Mouse (Mus musculus): ENCODE results near the gene Nell2. TPM values are rescaled to one million over a fixed set of nuclear protein-coding genes. Genes with fewer than 3 reads are reported as not detected.

The Nell2 gene
- polyA plus RNA-seq, 1 experiment from 2014 or later, result 203 TPM

DNA sequence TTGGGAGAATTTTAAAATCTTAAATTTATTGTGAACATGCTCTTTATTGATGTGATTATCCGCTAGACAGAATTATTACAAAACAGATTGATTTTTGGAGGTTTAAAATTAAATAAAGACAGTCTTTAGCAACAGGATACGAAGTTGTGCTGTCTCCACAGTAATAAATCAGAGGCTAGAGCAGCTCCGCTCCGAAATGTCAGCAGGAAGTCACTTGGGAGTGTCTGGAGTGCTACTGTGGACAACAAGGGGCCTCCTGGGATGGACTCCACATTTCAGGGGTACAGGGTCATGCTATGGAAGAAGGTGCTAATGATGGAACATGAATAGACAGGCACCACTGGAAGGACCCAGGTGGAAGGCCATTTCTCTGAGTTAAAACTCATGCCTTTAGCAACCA lies 211.7 kb downstream of the Nell2 start:
- Histone ChIP-seq H3K4me1 (peaks cover 15% of the 10 kb centered on the region), H3K27me3 (replicated peaks) (no peaks in the 10 kb centered on the region), H3K27ac (no peak overlapping the region), H3K9ac (no peak overlapping the region), H3K36me3 (replicated peaks) (no peaks in the 10 kb centered on the region), H3K9me3 (no peaks in the 10 kb centered on the region), H3K4me2 (no peak overlapping the region), H3K4me3 (no peak overlapping the region)
- no peak for ATAC-seq (replicated peaks)
- 79% methylated on average over 4 of the region's 4 CpGs for WGBS

DNA sequence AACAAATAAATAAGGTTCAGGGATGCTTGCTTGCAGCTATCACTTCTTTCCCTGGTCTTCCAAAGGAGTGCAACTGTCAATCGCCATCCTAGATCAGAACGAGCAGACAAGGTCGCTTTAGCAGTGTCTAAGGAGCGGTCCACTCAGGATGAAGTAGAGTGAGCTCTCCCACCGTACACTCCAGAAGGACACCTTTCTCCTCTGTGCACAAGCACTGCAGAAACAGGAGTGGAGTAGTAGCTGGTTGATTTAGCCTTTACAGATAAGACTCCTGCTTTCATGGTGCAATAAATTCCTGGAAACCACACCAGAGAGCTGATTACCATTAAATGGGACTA lies 213.6 kb downstream of the Nell2 start:
- H3K27me3 ChIP-seq (replicated peaks), result no peaks in the 10 kb centered on the region
- H3K36me3 ChIP-seq (replicated peaks), result no peaks in the 10 kb centered on the region
- WGBS, result 86% methylated on average over 5 of the region's 5 CpGs
- H3K27ac ChIP-seq, result 0 out of 2 replicates have a peak overlapping the region, but pooled peaks have one; percentile 20
- H3K9ac ChIP-seq, result no peak overlapping the region
- no peak for ATAC-seq (replicated peaks)
- no peak overlapping the region for H3K4me2 ChIP-seq
- H3K9me3 ChIP-seq, result no peaks in the 10 kb centered on the region
- no peak overlapping the region for H3K4me3 ChIP-seq
- peaks cover 15% of the 10 kb centered on the region for H3K4me1 ChIP-seq

DNA sequence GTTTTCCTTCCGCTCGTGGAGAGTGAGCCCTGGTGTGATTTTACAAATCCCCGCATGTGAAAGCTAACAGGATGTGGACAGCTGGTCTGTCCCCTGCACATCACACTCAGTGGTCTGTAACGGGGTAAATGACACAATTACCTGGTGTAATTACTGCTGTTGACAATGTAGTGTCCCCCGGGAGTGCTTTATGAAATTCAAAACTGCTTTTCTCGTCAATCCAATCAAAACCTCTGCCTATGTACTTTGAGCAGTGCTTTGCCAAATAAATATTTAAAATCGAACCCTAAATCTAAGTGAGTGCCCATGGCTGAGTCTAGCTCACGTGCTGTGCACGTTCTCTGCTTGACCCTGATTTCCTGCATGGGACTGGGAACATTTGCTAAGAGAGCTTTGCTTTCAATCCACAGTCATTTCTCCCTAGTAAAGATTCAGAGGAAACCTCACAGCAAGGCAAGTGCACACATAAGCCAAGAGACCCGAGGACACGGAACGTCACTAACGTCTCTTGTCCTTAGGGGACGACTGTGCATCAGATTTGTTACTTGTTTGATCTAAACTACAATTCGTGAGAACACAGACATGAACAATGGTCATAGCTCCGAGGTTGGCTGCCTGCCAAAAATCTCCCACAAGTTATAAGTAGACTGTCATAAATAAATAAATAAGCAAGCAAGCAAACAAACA lies 214.1 kb downstream of the Nell2 start:
- H3K9me3 ChIP-seq, result no peaks in the 10 kb centered on the region
- no peak overlapping the region for H3K4me3 ChIP-seq
- H3K4me1 ChIP-seq, result peaks cover 15% of the 10 kb centered on the region
- no peak overlapping the region for H3K9ac ChIP-seq
- no peak overlapping the region for H3K4me2 ChIP-seq
- 0 out of 2 replicates have a peak, but pooled peaks have one; percentile 45 for ATAC-seq (replicated peaks)
- H3K27ac ChIP-seq, result peak overlapping the region; percentile 58; the same call in 1 of the 2 replicates
- H3K36me3 ChIP-seq (replicated peaks), result no peaks in the 10 kb centered on the region
- WGBS, result 29% methylated on average over 16 of the region's 16 CpGs
- H3K27me3 ChIP-seq (replicated peaks), result no peaks in the 10 kb centered on the region

DNA sequence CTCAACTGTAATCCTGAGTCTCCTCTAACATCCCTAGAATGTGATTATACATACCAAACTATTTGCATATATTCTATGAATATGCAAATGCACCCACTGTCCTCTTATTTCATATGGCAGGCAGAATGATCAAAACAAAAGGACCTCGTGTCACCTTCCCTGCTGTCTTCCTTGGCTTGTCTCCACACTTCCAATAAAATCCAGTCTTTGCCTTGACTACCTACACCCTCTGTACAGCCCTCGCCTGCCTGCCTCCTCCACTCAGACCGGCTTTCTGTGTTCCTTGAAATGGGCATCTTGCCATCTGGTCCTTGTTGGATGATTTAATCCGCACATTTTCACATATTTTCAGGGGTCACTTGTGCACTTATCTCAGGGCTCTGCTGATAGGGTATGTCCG lies 215.1 kb downstream of the Nell2 start:
- Histone ChIP-seq H3K4me3 (no peak overlapping the region), H3K27me3 (replicated peaks) (no peaks in the 10 kb centered on the region), H3K27ac (no peak overlapping the region), H3K9ac (no peak overlapping the region), H3K36me3 (replicated peaks) (no peaks in the 10 kb centered on the region), H3K4me2 (no peak overlapping the region), H3K9me3 (no peaks in the 10 kb centered on the region), H3K4me1 (peaks cover 15% of the 10 kb centered on the region)
- WGBS, result 46% methylated on average over 5 of the region's 5 CpGs
- ATAC-seq (replicated peaks), result no peak

DNA sequence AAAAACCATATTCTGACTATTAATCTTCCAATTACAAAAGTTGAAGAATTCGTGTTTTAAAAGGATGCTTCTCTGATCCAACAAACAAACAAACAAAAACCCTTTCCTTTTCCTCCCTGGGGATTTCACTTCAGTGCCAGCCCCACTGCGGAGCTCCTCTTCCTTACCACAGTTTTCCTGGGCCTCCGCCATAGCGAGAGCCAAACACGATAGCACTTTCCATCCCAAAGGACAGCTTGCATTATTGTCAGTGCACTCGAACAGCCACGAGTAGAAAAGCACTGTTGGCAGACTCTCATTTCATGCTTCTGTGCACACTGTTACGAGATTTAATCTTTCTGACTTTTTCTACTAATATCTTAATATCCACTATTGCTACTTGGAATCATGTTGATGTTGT lies 224.3 kb downstream of the Nell2 start:
- Histone ChIP-seq H3K4me1 (no peaks in the 10 kb centered on the region), H3K27me3 (replicated peaks) (no peaks in the 10 kb centered on the region), H3K9ac (no peak overlapping the region), H3K4me2 (no peak overlapping the region), H3K9me3 (no peaks in the 10 kb centered on the region), H3K27ac (no peak overlapping the region), H3K4me3 (no peak overlapping the region), H3K36me3 (replicated peaks) (no peaks in the 10 kb centered on the region)
- ATAC-seq (replicated peaks), result no peak
- 56% methylated on average over 8 of the region's 8 CpGs for WGBS

DNA sequence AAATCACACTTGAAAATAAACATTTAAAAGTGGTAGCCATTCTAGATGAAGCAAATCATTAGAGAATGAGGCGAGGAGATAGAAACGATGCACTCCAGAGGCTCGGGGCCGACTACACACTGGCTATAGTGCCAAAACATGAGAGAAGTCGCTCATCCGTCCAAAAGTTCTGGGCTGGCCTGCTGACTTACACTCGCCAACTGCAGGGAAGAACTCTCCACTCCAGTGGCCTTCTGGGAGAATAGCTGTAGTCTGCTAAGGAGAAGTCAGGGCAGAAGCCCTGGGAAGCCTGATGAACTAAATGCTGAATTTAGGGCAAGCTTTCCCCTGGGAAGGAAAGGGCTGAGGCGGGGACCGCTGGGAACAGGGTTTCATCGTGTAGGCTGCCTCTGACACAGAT lies 231.8 kb downstream of the Nell2 start:
- 85% methylated on average over 10 of the region's 10 CpGs for WGBS
- H3K4me3 ChIP-seq, result no peak overlapping the region
- ATAC-seq (replicated peaks), result no peak
- H3K36me3 ChIP-seq (replicated peaks), result no peaks in the 10 kb centered on the region
- no peak overlapping the region for H3K27ac ChIP-seq
- no peak overlapping the region for H3K4me2 ChIP-seq
- peaks cover 3% of the 10 kb centered on the region; the same call in 1 of the 2 replicates for H3K4me1 ChIP-seq
- no peak overlapping the region for H3K9ac ChIP-seq
- H3K9me3 ChIP-seq, result no peaks in the 10 kb centered on the region
- no peaks in the 10 kb centered on the region for H3K27me3 ChIP-seq (replicated peaks)

DNA sequence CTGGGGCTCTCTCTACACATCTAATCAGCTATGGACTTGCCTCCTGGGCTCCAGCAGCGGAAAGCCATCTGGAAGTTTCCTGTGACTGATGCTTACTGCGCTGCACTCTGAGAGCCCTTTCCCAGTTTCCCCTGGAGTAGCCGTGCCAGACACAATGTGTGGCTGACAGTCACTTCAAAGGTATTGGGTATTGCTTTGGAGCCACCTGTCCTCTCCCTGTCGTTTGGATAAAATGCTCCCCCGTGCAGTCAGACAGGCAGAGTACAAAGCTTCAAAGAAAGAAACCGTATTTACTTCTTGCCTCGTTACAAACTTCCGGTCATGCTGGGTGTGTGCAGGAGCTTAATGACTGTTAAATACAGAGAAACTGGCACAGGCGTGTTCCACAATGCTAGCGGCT lies 239.3 kb downstream of the Nell2 start:
- Histone ChIP-seq H3K4me2 (no peak overlapping the region), H3K9ac (no peak overlapping the region), H3K36me3 (replicated peaks) (no peaks in the 10 kb centered on the region), H3K9me3 (no peaks in the 10 kb centered on the region), H3K27ac (no peak overlapping the region), H3K4me1 (peaks cover 25% of the 10 kb centered on the region), H3K27me3 (replicated peaks) (no peaks in the 10 kb centered on the region), H3K4me3 (no peak overlapping the region)
- ATAC-seq (replicated peaks), result no peak
- 43% methylated on average over 10 of the region's 10 CpGs for WGBS

DNA sequence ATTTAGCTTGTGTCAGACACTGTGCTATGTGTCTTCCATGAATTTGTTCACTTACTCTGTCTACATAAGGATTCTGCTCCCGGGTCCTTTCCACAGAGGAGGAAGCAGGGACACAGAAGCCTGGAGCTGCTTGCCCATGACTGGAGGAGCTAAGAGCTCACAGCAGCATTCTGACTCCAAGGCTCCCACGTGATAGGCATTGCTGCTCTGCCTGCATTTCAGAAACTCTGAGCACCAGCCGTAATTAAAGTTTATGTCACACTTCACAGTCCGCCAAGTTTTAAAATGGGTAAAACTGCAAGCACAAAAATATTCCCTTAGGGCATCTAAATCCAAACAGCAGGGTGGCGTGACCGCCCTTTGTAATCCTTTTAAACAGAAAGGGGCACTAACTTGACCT lies 243.2 kb downstream of the Nell2 start:
- Histone ChIP-seq H3K36me3 (replicated peaks) (no peaks in the 10 kb centered on the region), H3K9ac (no peak overlapping the region), H3K27ac (no peak overlapping the region), H3K27me3 (replicated peaks) (no peaks in the 10 kb centered on the region), H3K4me1 (peaks cover 19% of the 10 kb centered on the region), H3K9me3 (no peaks in the 10 kb centered on the region), H3K4me3 (no peak overlapping the region), H3K4me2 (no peak overlapping the region)
- ATAC-seq (replicated peaks), result no peak
- WGBS, result 18% methylated on average over 6 of the region's 6 CpGs

DNA sequence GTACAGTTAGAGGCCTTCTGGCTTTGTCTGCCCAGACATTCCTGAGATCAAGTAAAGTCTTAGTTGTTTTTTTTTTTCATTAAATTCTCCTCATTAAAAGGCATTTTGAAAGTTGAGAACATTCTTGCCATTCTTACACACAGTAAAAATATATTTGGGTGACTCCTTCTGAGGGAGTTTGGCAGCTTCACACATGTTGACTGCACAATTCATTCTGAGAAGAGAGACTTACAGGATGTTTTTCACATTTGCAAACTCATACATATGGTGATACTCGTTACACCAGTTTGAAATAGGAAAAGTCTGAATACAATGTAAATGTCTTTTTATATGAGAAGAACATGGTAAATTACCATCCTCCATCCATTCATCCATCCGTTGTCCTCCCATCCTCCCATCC lies 247.4 kb downstream of the Nell2 start:
- Histone ChIP-seq H3K9me3 (no peaks in the 10 kb centered on the region), H3K27me3 (replicated peaks) (no peaks in the 10 kb centered on the region), H3K4me1 (peaks cover 8% of the 10 kb centered on the region), H3K27ac (no peak overlapping the region), H3K9ac (no peak overlapping the region), H3K36me3 (replicated peaks) (no peaks in the 10 kb centered on the region), H3K4me2 (no peak overlapping the region), H3K4me3 (no peak overlapping the region)
- no peak for ATAC-seq (replicated peaks)
- WGBS, result 83% methylated on average over 2 of the region's 2 CpGs

DNA sequence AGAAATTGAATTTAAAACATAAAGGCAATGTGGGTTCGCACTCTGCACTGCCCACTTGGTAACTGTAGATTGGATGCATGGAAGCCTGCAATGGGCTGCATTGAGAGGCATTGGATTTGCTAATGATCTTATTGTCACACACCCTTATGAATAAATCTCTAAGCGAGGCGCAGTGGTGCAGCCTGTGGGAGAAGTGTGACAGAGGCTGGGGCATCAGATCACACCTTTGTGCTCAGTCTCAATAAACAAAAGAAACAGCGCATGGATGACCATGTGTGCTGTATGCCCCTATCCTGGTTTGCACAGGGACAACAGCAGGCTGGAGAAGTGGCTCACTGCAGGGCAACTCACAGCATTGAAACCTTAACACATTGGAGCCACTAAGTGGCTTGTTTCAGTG lies 250.4 kb downstream of the Nell2 start:
- Histone ChIP-seq H3K27me3 (replicated peaks) (no peaks in the 10 kb centered on the region), H3K4me2 (no peak overlapping the region), H3K9ac (no peak overlapping the region), H3K9me3 (no peaks in the 10 kb centered on the region), H3K36me3 (replicated peaks) (no peaks in the 10 kb centered on the region), H3K4me3 (no peak overlapping the region), H3K4me1 (no peaks in the 10 kb centered on the region), H3K27ac (no peak overlapping the region)
- WGBS, result 64% methylated on average over 4 of the region's 4 CpGs
- no peak for ATAC-seq (replicated peaks)

DNA sequence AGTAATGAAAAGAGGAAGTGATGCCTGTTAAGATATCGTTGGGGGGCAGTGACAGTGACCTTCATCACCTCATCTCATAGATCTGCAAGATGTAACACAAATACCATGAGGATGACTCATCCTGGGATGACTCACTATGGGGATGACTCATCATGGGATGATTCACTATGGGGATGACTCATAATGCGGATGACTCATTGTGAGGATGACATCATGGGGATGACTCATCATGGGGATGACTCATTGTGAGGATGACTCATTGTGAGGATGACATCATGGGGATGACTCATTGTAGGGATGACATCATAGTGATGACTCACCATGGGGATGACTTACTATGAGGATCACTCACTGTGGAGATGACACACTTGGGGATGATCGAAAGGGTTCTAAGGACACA lies 251.8 kb downstream of the Nell2 start:
- Histone ChIP-seq H3K9me3 (no peaks in the 10 kb centered on the region), H3K27me3 (replicated peaks) (no peaks in the 10 kb centered on the region), H3K36me3 (replicated peaks) (no peaks in the 10 kb centered on the region), H3K4me3 (no peak overlapping the region), H3K4me1 (no peaks in the 10 kb centered on the region), H3K27ac (no peak overlapping the region), H3K9ac (no peak overlapping the region), H3K4me2 (no peak overlapping the region)
- 96% methylated on average over 3 of the region's 3 CpGs for WGBS
- no peak for ATAC-seq (replicated peaks)

DNA sequence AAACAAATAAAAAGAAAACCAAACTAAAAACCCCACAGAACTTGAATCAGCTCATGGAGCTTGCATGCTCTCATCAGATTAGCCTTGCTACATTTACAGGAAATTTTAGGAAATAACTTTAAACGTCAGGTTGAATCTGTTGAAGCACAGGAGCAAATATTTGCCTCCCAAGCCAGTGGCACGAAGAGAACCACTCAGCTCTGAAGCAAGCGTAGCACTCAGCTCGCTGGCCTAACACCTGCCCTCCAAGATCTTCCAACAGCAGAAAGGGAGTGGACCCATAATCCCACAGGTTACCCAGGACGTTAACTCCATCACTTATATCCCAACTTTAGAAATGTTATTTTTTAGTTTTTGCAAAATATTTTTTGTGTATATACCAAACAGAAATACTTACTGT lies 252.8 kb downstream of the Nell2 start:
- Histone ChIP-seq H3K27ac (no peak overlapping the region), H3K4me1 (no peaks in the 10 kb centered on the region), H3K4me3 (no peak overlapping the region), H3K9ac (no peak overlapping the region), H3K36me3 (replicated peaks) (no peaks in the 10 kb centered on the region), H3K4me2 (no peak overlapping the region), H3K27me3 (replicated peaks) (no peaks in the 10 kb centered on the region), H3K9me3 (no peaks in the 10 kb centered on the region)
- ATAC-seq (replicated peaks), result no peak
- 87% methylated on average over 5 of the region's 5 CpGs for WGBS

DNA sequence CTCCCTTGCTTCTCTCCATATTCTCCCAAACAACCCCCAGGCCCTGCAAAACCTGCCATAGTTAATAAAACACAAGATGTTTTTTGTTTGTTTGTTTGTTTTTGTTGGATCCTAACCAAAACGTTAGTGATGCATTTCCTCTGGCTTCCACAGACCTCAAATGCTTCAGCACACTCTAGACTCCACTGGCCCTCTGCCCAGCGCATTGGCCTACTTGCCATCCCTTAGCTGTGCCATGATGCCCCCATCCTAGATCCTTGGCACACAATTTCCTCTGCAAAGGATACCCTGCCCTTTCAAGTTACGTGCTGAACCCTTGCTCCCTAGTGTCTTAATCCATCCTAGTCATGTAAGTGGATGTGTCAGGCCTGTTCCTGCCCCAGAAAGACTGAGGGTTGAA lies 255.1 kb downstream of the Nell2 start:
- H3K4me3 ChIP-seq, result no peak overlapping the region
- H3K9ac ChIP-seq, result no peak overlapping the region
- no peak overlapping the region for H3K4me2 ChIP-seq
- no peaks in the 10 kb centered on the region for H3K4me1 ChIP-seq
- no peaks in the 10 kb centered on the region for H3K27me3 ChIP-seq (replicated peaks)
- no peaks in the 10 kb centered on the region for H3K9me3 ChIP-seq
- whole genome bisulfite sequencing, result 85% methylated on average over 3 of the region's 3 CpGs
- no peaks in the 10 kb centered on the region for H3K36me3 ChIP-seq (replicated peaks)
- no peak overlapping the region for H3K27ac ChIP-seq
- no peak for ATAC-seq (replicated peaks)
